Mouse (Mus musculus): ENCODE data around the gene Bsg.
"Not testable (repeated sequence)": the region's sequence is repeated elsewhere in the genome, so short reads cannot be mapped to it uniquely, and the experiment has no call there.

The Bsg gene

GRCm38 (mm10) chr10:79746774-79747151 is 42.5 kb downstream of the Bsg start:
- in situ Hi-C loops (cut with MboI; ENCODE audit: low pct_unique_long_range_greater_than_20kb in 1 of 2, low sequenced_read_pairs in 2 of 2, unreplicated experiment in 1 of 2) = no loop called here

DNA sequence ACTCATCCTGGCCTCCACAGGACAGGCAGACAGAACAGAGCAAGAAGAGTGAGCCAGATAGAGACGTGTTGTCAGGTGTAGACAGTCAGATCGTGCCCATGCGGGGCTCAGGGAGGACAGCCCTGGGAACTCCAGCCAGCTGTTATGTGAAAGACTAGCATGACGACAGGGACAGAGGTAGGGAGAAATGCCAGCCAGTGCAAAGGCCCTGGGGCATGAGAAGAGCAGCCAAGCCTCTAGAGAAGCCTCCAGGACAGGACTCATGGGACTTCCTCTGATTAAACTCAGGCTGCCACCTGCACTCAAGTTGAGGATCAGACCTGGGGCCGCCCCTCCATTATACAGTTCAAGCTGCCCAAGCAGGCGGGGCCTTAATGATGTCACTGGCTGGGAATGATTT is 44.2 kb downstream of the Bsg start:
- in situ Hi-C loops (cut with MboI; ENCODE audit: low pct_unique_long_range_greater_than_20kb in 1 of 2, low sequenced_read_pairs in 2 of 2, unreplicated experiment in 1 of 2) = no loop called here

GRCm38 (mm10) chr10:79754856-79755516 is 50.7 kb downstream of the Bsg start, which contains the start of gene Fgf22:
Fgf22 (plus strand) TSS chr10:79755076.
- in situ Hi-C loops (cut with MboI; ENCODE audit: low pct_unique_long_range_greater_than_20kb in 1 of 2, low sequenced_read_pairs in 2 of 2, unreplicated experiment in 1 of 2) = no loop called here

- in situ Hi-C loops (cut with MboI; ENCODE audit: low pct_unique_long_range_greater_than_20kb in 1 of 2, low sequenced_read_pairs in 2 of 2, unreplicated experiment in 1 of 2) = no loop called here
Observed at GRCm38 (mm10) chr10:79755854-79756253, 51.6 kb downstream of the Bsg start.

GRCm38 (mm10) chr10:79756660-79757059 is 52.4 kb downstream of the Bsg start:
- in situ Hi-C loops (cut with MboI; ENCODE audit: low pct_unique_long_range_greater_than_20kb in 1 of 2, low sequenced_read_pairs in 2 of 2, unreplicated experiment in 1 of 2) = no loop called here

DNA sequence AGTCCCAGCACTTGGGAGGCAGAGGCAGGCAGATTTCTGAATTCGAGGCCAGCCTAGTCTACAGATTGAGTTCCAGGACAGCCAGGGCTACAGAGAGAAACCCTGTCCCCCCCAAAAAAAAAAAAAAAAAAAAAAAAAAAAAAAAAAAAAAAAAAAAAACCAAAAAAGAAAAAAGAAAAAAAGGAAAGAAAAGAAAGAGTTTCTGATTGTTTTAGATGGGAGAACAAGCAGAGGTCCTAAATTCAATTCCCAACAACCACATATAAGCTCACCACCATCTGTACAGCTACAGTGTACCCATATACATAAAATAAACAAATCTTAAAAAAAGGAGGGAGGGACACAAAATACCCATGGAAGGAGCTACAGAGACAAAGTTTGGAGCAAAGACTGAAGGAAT is 55.4 kb downstream of the Bsg start:
- in situ Hi-C loops (cut with MboI; ENCODE audit: low pct_unique_long_range_greater_than_20kb in 1 of 2, low sequenced_read_pairs in 2 of 2, unreplicated experiment in 1 of 2) = not testable (repeated sequence)

GRCm38 (mm10) chr10:79760603-79761143 is 56.4 kb downstream of the Bsg start:
- in situ Hi-C loops (cut with MboI; ENCODE audit: low pct_unique_long_range_greater_than_20kb in 1 of 2, low sequenced_read_pairs in 2 of 2, unreplicated experiment in 1 of 2) = no loop called here

Data from mouse embryonic stem cell (cell line).